Mouse (Mus musculus) myocyte (in vitro differentiated cells): Measurements from ENCODE around the gene Negr1.

Experiments used
- POLR2A ChIP-seq: IDR thresholded peaks from one replicate; pipeline ENCODE4 v1.6.1; 2011; ENCODE audit warnings: low read depth, mild to moderate bottlenecking, control low read depth, moderate library complexity; ENCODE audit not compliant: insufficient read length
- USF1 ChIP-seq: IDR thresholded peaks from one replicate; pipeline ENCODE4 v1.6.1; 2011; ENCODE audit warnings: low read depth, mild to moderate bottlenecking, control low read depth, moderate library complexity

DNA sequence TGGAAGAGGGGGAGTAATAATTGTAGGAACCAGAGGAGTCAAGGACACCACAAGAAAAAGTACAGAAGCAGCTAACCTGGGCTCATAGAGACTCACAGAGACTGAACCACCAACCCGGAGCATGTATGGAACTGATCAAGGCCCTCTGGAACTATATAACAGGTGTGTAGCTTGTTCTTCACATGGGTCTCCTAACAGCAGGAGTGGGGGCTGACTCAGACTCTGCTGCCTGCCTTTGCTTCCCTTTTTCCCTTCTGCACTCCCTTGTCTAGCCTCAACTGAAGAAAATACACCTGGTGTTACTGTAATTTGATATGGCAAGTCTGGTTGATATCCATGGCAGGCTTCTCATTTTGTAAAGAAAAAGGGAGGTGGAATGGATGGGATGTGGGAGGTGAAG, 324.1 kb downstream of the Negr1 start:
- TF ChIP-seq USF1 (no peak), POLR2A (no peak)
